Mouse (Mus musculus): ENCODE measurements around the gene Tecta. TPM values are rescaled to one million over a fixed set of nuclear protein-coding genes. Genes with fewer than 3 reads are reported as not detected.

Tecta gene
- polyA plus RNA-seq, 1 experiment from 2014 or later, result 0.10 TPM

- Histone ChIP-seq H3K4me3 (no peak overlapping the region), H3K4me1 (no peaks in the 10 kb centered on the region), H3K27ac (replicated peaks) (no peak overlapping the region), H3K9me3 (no peaks in the 10 kb centered on the region), H3K27me3 (replicated peaks; ENCODE audit: low read depth, poor library complexity, severe bottlenecking) (no peaks in the 10 kb centered on the region), H3K36me3 (replicated peaks) (no peaks in the 10 kb centered on the region)
- DNase-seq (ENCODE audit: low spot score), result no peak
- 82% methylated on average over 8 of the region's 8 CpGs for WGBS
Observed at GRCm38 (mm10) chr9:42382628-42383347, 16.9 kb downstream of the Tecta start.

DNA sequence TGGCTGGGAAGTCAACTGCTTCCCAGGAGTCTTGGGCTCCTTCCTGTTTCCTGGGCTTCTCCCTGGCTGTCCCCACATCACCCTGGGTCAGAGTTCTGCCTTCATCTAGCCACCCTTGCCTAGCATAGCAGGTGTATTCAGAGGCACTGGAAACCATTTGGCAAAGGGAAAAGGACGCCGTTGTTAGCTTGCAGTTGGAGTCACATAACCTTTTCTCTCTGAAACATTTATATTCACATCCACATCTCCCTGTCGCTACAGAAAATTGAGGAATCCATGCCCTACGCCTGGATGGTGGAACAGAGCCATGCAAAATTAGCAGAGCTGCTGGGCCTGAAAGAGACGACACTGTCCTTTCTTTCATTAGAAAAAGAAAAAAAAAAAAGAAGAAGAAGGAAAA is 17.7 kb downstream of the Tecta start:
- WGBS, result 82% methylated on average over 5 of the region's 5 CpGs
- Histone ChIP-seq H3K27ac (replicated peaks) (no peak overlapping the region), H3K36me3 (replicated peaks) (no peaks in the 10 kb centered on the region), H3K9me3 (no peaks in the 10 kb centered on the region), H3K4me1 (no peaks in the 10 kb centered on the region), H3K27me3 (replicated peaks; ENCODE audit: low read depth, poor library complexity, severe bottlenecking) (no peaks in the 10 kb centered on the region), H3K4me3 (no peak overlapping the region)
- no peak for DNase-seq (ENCODE audit: low spot score)

GRCm38 (mm10) chr9:42378071-42378470 is 21.7 kb downstream of the Tecta start:
- Histone ChIP-seq H3K9me3 (no peaks in the 10 kb centered on the region), H3K36me3 (replicated peaks) (no peaks in the 10 kb centered on the region), H3K4me3 (no peak overlapping the region), H3K27ac (replicated peaks) (no peak overlapping the region), H3K4me1 (no peaks in the 10 kb centered on the region), H3K27me3 (replicated peaks; ENCODE audit: low read depth, poor library complexity, severe bottlenecking) (no peaks in the 10 kb centered on the region)
- DNase-seq (ENCODE audit: low spot score), result no peak
- whole genome bisulfite sequencing, result 89% methylated on average over 4 of the region's 4 CpGs

GRCm38 (mm10) chr9:42377656-42378055 is 22.1 kb downstream of the Tecta start:
- no peak overlapping the region for H3K27ac ChIP-seq (replicated peaks)
- H3K9me3 ChIP-seq, result no peaks in the 10 kb centered on the region
- H3K36me3 ChIP-seq (replicated peaks), result no peaks in the 10 kb centered on the region
- no peak overlapping the region for H3K4me3 ChIP-seq
- H3K4me1 ChIP-seq, result no peaks in the 10 kb centered on the region
- H3K27me3 ChIP-seq (replicated peaks; ENCODE audit: low read depth, poor library complexity, severe bottlenecking), result no peaks in the 10 kb centered on the region
- DNase-seq (ENCODE audit: low spot score), result no peak
- 93% methylated on average over 15 of the region's 15 CpGs for WGBS

DNA sequence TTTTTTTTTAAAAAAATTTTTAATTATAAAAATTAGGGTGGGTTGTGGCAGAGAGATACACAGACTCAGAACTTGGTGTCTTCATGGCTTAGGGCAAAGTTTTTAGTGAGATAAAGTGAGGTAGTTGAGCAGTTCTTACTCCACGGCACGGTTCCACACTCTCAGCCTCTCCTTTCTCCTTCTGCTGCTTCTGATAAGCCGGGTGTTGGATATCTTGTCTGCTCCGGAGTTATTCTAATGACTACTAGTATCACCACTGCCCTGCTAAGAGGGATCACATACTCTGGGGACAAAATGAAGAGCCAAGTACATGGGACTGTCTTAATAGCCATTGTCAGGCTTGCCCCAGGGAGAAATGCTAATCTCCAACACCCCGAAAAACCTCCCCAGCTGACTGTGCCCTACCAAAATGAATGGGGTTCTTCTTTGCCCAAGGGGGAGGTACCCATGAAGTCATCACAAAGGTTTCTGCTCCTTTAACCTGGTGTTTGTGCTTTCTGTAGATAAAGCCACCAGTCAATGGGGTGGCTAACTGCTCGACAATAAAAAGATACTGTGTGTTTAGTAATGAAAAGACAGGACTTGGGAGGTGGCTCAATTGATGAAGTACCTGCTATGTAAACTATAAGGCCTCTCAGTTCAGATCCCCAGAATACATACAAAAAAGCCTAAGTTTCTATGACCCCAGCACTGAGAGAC is 27.9 kb downstream of the Tecta start:
- Histone ChIP-seq H3K4me3 (no peak overlapping the region), H3K27me3 (replicated peaks; ENCODE audit: low read depth, poor library complexity, severe bottlenecking) (no peaks in the 10 kb centered on the region), H3K27ac (replicated peaks) (no peak overlapping the region), H3K4me1 (no peaks in the 10 kb centered on the region), H3K36me3 (replicated peaks) (no peaks in the 10 kb centered on the region), H3K9me3 (no peaks in the 10 kb centered on the region)
- no peak for DNase-seq (ENCODE audit: low spot score)
- WGBS, result 85% methylated on average over 6 of the region's 6 CpGs

DNA sequence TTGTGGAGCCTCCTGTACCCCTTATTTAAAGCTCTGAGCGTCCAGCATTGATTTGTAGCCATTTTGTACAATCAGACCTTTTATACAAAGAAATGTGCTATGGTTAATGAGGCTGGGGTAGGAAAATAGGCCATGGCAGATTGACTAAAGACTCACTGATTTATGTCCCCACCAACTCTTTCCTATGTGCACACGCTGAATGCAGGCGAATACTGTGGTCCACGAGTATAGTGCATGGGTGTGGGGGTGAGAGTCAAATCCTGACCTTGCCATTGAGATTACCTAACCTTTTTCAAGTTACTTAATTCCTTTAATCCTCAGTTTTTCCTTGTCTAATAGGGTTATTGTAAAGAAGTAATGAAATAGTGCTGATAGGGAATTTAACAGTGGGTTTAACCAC is 42.1 kb downstream of the Tecta start:
- 88% methylated on average over 4 of the region's 4 CpGs for WGBS
- no peaks in the 10 kb centered on the region for H3K9me3 ChIP-seq
- no peaks in the 10 kb centered on the region for H3K4me1 ChIP-seq
- no peak overlapping the region for H3K27ac ChIP-seq (replicated peaks)
- no peak overlapping the region for H3K4me3 ChIP-seq
- no peaks in the 10 kb centered on the region for H3K27me3 ChIP-seq (replicated peaks; ENCODE audit: low read depth, poor library complexity, severe bottlenecking)
- no peaks in the 10 kb centered on the region for H3K36me3 ChIP-seq (replicated peaks)
- DNase-seq (ENCODE audit: low spot score), result no peak

DNA sequence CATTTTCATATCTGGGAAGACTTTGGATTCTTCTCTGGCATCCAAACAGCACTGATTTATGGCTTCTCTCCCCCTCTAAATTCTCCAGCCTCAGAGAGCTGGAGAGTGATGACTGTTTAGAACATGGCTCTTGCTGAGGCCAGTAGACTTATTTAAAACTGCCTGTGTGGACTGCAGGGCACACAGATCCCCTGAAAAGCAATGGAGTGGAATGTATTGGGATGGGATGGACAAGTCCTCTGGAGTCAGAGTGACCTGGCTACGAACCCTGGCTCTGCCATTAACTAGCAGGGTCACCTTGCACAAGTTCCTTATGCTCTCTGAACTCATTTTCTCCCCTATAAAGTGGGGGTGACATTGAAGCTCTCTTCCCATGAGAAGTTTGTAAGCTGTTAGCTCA is 44.9 kb downstream of the Tecta start:
- Histone ChIP-seq H3K27ac (replicated peaks) (no peak overlapping the region), H3K36me3 (replicated peaks) (no peaks in the 10 kb centered on the region), H3K4me3 (no peak overlapping the region), H3K27me3 (replicated peaks; ENCODE audit: low read depth, poor library complexity, severe bottlenecking) (no peaks in the 10 kb centered on the region), H3K9me3 (no peaks in the 10 kb centered on the region), H3K4me1 (peaks cover 8% of the 10 kb centered on the region)
- 81% methylated on average over 1 of the region's 1 CpGs for WGBS
- no peak for DNase-seq (ENCODE audit: low spot score)

DNA sequence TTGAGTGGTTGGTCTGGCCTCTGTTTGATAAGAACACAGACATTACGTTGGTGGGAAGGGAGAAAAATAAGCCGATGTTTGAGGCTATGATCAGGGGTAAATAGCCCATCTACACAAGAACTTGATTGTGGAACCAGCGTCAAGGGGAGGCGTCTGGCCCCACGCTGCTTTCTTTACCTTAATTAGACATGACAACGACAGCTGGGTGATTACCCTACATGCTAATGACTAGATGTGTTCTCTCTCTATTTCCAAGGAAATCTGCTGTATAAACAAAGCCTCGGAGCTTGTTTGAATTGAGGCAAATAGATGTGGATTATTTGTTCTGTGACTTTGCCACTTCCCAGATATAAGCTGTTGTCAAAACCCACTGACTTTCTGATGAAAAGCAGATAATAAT is 49.9 kb downstream of the Tecta start:
- WGBS, result 59% methylated on average over 7 of the region's 7 CpGs
- Histone ChIP-seq H3K36me3 (replicated peaks) (no peaks in the 10 kb centered on the region), H3K9me3 (no peaks in the 10 kb centered on the region), H3K4me3 (no peak overlapping the region), H3K27ac (replicated peaks) (no peak overlapping the region), H3K27me3 (replicated peaks; ENCODE audit: low read depth, poor library complexity, severe bottlenecking) (no peaks in the 10 kb centered on the region), H3K4me1 (peaks cover 13% of the 10 kb centered on the region)
- no peak for DNase-seq (ENCODE audit: low spot score)

- Histone ChIP-seq H3K4me3 (no peak overlapping the region), H3K4me1 (peaks cover 13% of the 10 kb centered on the region), H3K36me3 (replicated peaks) (no peaks in the 10 kb centered on the region), H3K27me3 (replicated peaks; ENCODE audit: low read depth, poor library complexity, severe bottlenecking) (no peaks in the 10 kb centered on the region), H3K9me3 (no peaks in the 10 kb centered on the region), H3K27ac (replicated peaks) (no peak overlapping the region)
- DNase-seq (ENCODE audit: low spot score), result no peak
Observed at GRCm38 (mm10) chr9:42346297-42346696, 53.4 kb downstream of the Tecta start.

- Histone ChIP-seq H3K4me1 (no peaks in the 10 kb centered on the region), H3K36me3 (replicated peaks) (no peaks in the 10 kb centered on the region), H3K27ac (replicated peaks) (no peak overlapping the region), H3K9me3 (no peaks in the 10 kb centered on the region), H3K4me3 (no peak overlapping the region), H3K27me3 (replicated peaks; ENCODE audit: low read depth, poor library complexity, severe bottlenecking) (no peaks in the 10 kb centered on the region)
- WGBS, result 78% methylated on average over 4 of the region's 4 CpGs
- DNase-seq (ENCODE audit: low spot score), result no peak
Observed at GRCm38 (mm10) chr9:42339151-42339550, 60.6 kb downstream of the Tecta start.

DNA sequence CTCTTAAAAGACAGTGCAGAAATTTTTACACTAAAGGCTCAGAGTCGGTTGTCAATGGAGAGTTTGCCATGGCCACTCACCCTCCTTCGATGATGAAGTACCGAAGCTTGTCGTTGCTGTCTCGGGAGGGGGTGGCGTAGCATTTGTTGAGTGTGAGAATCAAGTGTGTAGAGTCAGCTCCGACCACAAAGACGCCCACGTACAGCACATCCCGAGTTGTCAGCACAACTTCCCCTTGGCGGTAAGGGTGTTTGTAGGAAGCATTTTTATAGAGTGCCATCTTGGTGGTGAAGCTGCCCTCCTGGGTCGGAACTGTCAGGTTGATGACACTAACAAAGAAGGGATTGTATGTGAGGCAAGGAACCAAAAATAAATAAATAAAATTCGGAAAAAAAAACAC is 62.7 kb downstream of the Tecta start:
- Histone ChIP-seq H3K4me1 (no peaks in the 10 kb centered on the region), H3K27ac (replicated peaks) (no peak overlapping the region), H3K9me3 (no peaks in the 10 kb centered on the region), H3K36me3 (replicated peaks) (no peaks in the 10 kb centered on the region), H3K4me3 (no peak overlapping the region), H3K27me3 (replicated peaks; ENCODE audit: low read depth, poor library complexity, severe bottlenecking) (no peaks in the 10 kb centered on the region)
- 83% methylated on average over 13 of the region's 13 CpGs for WGBS
- no peak for DNase-seq (ENCODE audit: low spot score)

DNA sequence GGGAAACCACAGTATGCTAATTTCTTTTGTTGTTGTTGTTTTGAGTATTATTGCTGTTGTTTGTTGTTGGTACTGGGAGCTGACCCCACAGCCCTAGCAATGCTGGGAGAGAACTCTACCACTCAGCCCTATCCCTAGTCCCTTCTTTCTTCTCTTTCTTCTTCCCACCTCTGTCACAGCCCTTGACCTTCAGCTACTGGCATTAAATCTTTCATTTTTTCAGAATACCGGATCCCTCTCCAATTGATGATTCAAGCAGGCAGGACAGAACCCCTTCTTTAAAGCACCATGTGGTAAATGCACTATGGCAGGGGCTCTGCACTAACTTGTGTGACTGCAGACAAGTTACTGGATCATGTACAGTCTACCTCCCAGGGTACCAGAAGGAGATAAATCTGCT is 63.2 kb downstream of the Tecta start:
- Histone ChIP-seq H3K36me3 (replicated peaks) (no peaks in the 10 kb centered on the region), H3K4me1 (no peaks in the 10 kb centered on the region), H3K27me3 (replicated peaks; ENCODE audit: low read depth, poor library complexity, severe bottlenecking) (no peaks in the 10 kb centered on the region), H3K9me3 (no peaks in the 10 kb centered on the region), H3K4me3 (no peak overlapping the region), H3K27ac (replicated peaks) (no peak overlapping the region)
- no peak for DNase-seq (ENCODE audit: low spot score)
- 88% methylated on average over 1 of the region's 1 CpGs for WGBS

DNA sequence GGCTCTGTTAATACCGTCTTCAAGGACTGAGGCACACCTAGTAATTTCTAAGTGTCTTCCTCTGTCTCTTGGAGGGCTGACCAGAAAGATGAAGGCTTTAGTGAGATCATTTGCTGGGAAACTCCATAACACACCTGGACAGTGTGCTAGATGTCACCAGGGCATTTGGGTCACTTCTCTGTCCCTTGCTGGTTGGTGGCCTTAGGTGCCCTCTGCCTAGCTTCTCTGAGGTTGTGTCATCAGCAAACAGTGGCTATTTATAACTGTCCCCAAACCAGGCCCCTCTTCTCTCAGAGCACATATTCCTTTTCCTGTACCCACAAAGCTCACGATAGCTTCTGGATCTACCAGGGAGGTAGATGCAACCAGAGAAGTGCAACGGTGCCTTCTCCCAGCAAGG is 64.8 kb downstream of the Tecta start:
- no peak overlapping the region for H3K27ac ChIP-seq (replicated peaks)
- H3K9me3 ChIP-seq, result no peaks in the 10 kb centered on the region
- no peaks in the 10 kb centered on the region for H3K4me1 ChIP-seq
- DNase-seq (ENCODE audit: low spot score), result no peak
- no peaks in the 10 kb centered on the region for H3K36me3 ChIP-seq (replicated peaks)
- no peaks in the 10 kb centered on the region for H3K27me3 ChIP-seq (replicated peaks; ENCODE audit: low read depth, poor library complexity, severe bottlenecking)
- 90% methylated on average over 3 of the region's 3 CpGs for WGBS
- H3K4me3 ChIP-seq, result no peak overlapping the region
